Mouse (Mus musculus): Measurements from ENCODE around the gene Taf15. TPM values are rescaled to one million over a fixed set of nuclear protein-coding genes. Genes with fewer than 3 reads are reported as not detected.

Gene Taf15
- 21.1 and 21.3 TPM in 2 replicates for polyA plus RNA-seq (2012)

DNA sequence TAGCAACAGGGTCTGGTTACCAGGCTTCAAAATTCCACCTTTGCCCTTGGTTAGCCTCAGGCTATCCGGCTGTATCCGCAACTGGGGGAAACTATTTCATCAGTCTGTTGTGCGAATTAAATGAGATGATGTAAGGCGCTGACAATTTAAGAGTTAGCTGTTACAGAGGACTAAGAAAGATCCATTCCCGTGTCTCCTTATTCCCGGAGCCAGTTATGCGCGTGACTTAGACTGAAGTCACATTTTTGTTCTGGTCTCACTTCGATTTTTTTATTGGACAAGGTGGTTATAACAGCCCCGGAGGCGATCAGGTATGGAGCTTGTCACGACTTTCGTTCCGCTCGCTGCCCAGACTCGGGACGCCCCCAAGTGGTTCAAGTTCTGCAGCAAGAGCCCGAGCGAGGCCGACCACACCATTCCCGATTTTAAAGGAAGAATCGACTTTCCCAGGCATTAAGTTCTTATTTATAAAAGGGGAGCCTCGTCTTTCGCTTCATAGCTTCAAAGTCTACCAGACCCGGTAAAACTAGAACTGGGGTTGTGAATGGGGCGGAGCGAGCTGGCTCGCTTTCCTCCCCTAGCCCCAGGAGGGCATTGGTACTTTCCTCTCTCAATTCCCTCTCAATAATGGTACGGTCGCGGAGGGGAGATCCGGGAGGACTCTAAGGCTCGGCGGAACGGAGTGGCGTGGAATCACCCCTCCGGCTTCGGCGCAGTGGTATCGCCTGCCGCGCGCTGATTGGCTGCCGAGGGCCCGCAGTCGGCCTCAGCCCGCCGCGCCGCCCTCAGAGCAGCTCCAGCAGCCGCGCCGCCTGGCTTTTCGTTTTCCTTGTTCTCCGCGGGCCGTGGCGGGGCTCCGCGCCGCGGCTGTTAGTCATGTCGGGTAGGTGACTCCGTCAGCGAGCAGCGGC lies at the start of gene Taf15:
TSS of gene Taf15 (plus strand) at position 763 of the 911 bp plus-strand sequence.
- peaks cover 24% of the 10 kb centered on the region for H3K4me1 ChIP-seq (ENCODE audit: control insufficient read depth)
- no peak for TF ChIP-seq TAL1 (IDR thresholded peaks at IDR 0.05; ENCODE audit: low read length)
- no peak for TF ChIP-seq GATA1 (IDR thresholded peaks at IDR 0.05; ENCODE audit: low read length)
- no peaks in the 10 kb centered on the region for H3K9me3 ChIP-seq (ENCODE audit: control insufficient read depth, low read length)
- H3K27me3 ChIP-seq (ENCODE audit: control insufficient read depth) = peaks cover 14% of the 10 kb centered on the region
- H3K36me3 ChIP-seq (ENCODE audit: control insufficient read depth) = peaks cover 25% of the 10 kb centered on the region
- H3K4me3 ChIP-seq (replicated peaks) = peak within 1 kb of the TSS; percentile 98

DNA sequence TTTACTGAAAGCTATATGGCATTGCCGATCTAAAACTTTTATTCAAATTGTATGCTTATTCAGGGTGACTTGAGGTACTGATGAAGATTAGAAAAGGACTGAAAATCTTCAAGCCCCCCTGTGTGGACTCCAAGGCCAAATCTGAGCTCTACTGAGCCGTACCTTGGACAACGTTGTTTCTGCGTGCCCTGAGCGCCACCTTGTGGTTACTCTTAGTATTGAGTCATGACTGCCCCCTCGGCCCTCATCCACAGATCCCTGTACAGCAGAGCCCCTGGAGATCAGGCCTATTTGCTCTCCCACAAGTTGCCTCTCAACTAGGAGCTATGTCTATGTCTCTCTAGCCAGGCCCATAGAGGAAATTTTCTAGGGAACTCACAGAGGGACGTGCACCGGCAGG lies 48.2 kb upstream of the Taf15 start:
- Histone ChIP-seq H3K4me1 (ENCODE audit: control insufficient read depth) (no peaks in the 10 kb centered on the region; the same call in 1 of the 2 replicates), H3K4me3 (replicated peaks) (no peak overlapping the region), H3K9me3 (ENCODE audit: control insufficient read depth, low read length) (no peaks in the 10 kb centered on the region), H3K36me3 (ENCODE audit: control insufficient read depth) (no peaks in the 10 kb centered on the region), H3K27me3 (ENCODE audit: control insufficient read depth) (peaks cover 51% of the 10 kb centered on the region)
- TF ChIP-seq TAL1 (IDR thresholded peaks at IDR 0.05; ENCODE audit: low read length) (no peak), GATA1 (IDR thresholded peaks at IDR 0.05; ENCODE audit: low read length) (no peak)

DNA sequence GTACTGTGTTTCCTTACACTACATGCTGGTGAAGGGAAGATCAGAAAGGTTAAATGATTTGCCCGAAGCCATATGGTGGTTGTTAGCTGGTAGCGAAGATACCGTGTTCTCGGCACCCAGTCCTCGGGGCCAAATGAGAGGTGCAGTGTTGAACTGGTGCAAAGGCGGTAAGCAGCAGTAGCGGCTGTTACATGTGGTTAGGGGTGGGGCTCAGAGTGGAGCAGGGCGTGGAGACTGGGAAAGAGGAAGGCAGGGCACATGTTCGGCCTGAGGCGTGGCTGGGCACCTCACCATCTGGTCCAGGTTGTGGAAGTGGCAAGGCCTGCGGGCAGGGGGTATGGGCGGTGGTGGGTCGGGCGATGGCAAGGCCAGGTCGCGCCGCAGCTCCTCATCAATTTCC lies 45.9 kb upstream of the Taf15 start:
- H3K4me1 ChIP-seq (ENCODE audit: control insufficient read depth) = no peaks in the 10 kb centered on the region; the same call in 1 of the 2 replicates
- peaks cover 51% of the 10 kb centered on the region for H3K27me3 ChIP-seq (ENCODE audit: control insufficient read depth)
- H3K9me3 ChIP-seq (ENCODE audit: control insufficient read depth, low read length) = no peaks in the 10 kb centered on the region
- no peak for TF ChIP-seq TAL1 (IDR thresholded peaks at IDR 0.05; ENCODE audit: low read length)
- no peak for TF ChIP-seq GATA1 (IDR thresholded peaks at IDR 0.05; ENCODE audit: low read length)
- H3K4me3 ChIP-seq (replicated peaks) = no peak overlapping the region
- no peaks in the 10 kb centered on the region for H3K36me3 ChIP-seq (ENCODE audit: control insufficient read depth)

DNA sequence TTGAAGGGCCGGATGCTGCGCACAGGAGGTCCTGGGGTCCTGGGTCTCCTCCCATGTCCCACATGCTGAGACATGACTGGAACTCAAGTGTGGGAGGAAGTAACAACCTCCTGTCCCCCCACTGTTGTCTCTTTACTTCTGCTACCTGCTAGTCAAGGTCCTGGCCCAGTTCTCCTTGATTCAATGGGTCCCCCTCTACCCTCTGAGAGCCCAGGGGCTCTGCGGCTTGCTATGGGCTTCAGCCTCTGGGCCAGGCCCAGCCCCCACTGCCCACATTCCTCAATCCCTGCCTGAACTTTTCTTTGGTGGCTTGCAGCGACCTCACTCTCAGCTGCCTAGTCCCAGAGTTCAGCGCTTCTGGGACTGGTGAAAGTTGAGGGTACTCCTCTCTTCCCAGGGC lies 43.5 kb upstream of the Taf15 start, which contains the start of gene Gas2l2:
TSS of gene Gas2l2 (minus strand) at position 101 of the 400 bp plus-strand sequence.
- Histone ChIP-seq H3K27me3 (ENCODE audit: control insufficient read depth) (peaks cover 50% of the 10 kb centered on the region), H3K36me3 (ENCODE audit: control insufficient read depth) (no peaks in the 10 kb centered on the region), H3K4me1 (ENCODE audit: control insufficient read depth) (no peaks in the 10 kb centered on the region; the same call in 1 of the 2 replicates), H3K4me3 (replicated peaks) (no peak within 1 kb of the TSS), H3K9me3 (ENCODE audit: control insufficient read depth, low read length) (no peaks in the 10 kb centered on the region)
- TF ChIP-seq GATA1 (IDR thresholded peaks at IDR 0.05; ENCODE audit: low read length) = no peak
- no peak for TF ChIP-seq TAL1 (IDR thresholded peaks at IDR 0.05; ENCODE audit: low read length)

DNA sequence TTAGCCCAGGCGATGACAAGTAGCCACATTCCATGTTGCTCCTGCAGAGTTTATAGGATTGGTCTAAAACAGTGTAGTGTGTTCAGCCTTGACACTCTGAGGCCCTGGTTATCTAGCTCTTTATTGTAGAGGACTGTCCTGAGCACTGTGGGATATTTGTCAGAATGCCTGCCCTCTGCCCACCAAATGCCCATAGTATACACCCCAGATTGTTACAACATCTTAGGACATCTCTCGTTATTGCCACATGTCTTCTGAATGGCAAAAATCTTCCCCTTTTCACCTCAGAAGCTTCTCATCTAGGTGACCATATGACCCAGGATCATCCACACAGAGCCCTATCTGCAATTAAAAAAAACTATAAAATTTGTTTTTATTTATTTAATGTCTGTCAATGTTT lies 40.4 kb upstream of the Taf15 start:
- H3K4me3 ChIP-seq (replicated peaks) = no peak overlapping the region
- H3K4me1 ChIP-seq (ENCODE audit: control insufficient read depth) = no peaks in the 10 kb centered on the region
- no peaks in the 10 kb centered on the region for H3K36me3 ChIP-seq (ENCODE audit: control insufficient read depth)
- TF ChIP-seq TAL1 (IDR thresholded peaks at IDR 0.05; ENCODE audit: low read length) = no peak
- no peaks in the 10 kb centered on the region for H3K9me3 ChIP-seq (ENCODE audit: control insufficient read depth, low read length)
- peaks cover 45% of the 10 kb centered on the region for H3K27me3 ChIP-seq (ENCODE audit: control insufficient read depth)

DNA sequence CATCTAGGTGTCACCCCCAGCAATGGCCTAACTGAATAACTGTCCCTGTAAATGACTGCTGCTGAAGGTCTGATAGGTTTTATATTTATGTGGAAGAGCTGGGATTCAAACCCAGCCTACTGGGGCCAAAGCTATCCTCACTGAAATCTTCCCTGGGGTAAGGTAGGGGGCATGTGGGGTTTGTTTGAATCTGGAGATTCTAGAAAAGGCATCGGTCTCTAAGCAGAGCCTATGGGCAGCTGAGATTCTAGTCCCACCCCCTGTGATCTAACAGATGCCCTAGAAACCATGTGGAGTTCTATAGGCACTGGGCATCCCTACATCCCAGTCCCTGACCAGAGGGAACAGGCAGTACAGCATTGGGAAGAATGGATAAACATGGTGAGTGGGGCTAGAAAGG lies 35.5 kb upstream of the Taf15 start, which contains the start of gene 1700020L24Rik:
TSS of gene 1700020L24Rik (plus strand) at position 301 of the 400 bp plus-strand sequence.
- H3K4me3 ChIP-seq (replicated peaks) = no peak within 1 kb of the TSS
- no peak for TF ChIP-seq TAL1 (IDR thresholded peaks at IDR 0.05; ENCODE audit: low read length)
- TF ChIP-seq GATA1 (IDR thresholded peaks at IDR 0.05; ENCODE audit: low read length) = no peak
- peaks cover 46% of the 10 kb centered on the region for H3K27me3 ChIP-seq (ENCODE audit: control insufficient read depth)
- no peaks in the 10 kb centered on the region for H3K9me3 ChIP-seq (ENCODE audit: control insufficient read depth, low read length)
- peaks cover 9% of the 10 kb centered on the region for H3K4me1 ChIP-seq (ENCODE audit: control insufficient read depth)
- no peaks in the 10 kb centered on the region for H3K36me3 ChIP-seq (ENCODE audit: control insufficient read depth)

DNA sequence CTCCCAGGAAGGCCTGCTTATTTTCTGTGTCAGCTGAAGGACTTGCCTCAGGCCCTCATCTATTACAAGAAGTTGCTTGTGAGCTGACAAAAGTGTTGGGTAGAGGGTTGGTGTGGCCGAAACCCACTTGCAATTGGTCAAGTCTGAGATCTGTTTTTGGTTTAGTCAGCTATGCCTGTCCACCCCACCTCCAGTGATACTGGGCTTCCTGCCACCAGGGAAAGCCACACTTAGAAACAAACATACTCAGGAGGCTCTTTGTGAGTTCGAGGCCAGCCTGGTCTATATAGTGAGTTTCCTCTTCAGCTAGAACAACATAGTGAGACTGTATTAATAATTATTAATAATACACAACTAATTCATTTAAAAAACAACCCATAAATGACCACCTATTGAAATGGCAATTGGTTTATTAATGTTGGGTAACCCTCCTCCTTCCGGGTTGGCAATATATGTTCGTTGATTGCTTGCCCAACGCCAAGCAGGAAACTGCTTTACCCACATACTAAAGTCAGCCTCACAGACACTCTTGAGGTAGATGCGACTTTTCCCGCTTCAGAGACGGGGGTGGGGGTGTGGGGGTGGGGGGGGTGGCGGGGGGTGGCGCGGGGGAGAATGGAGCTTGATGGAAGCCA lies 33.3 kb upstream of the Taf15 start:
- peaks cover 11% of the 10 kb centered on the region for H3K4me1 ChIP-seq (ENCODE audit: control insufficient read depth)
- H3K9me3 ChIP-seq (ENCODE audit: control insufficient read depth, low read length) = no peaks in the 10 kb centered on the region
- H3K27me3 ChIP-seq (ENCODE audit: control insufficient read depth) = peaks cover 66% of the 10 kb centered on the region
- no peaks in the 10 kb centered on the region for H3K36me3 ChIP-seq (ENCODE audit: control insufficient read depth)
- no peak for TF ChIP-seq TAL1 (IDR thresholded peaks at IDR 0.05; ENCODE audit: low read length)
- no peak for TF ChIP-seq GATA1 (IDR thresholded peaks at IDR 0.05; ENCODE audit: low read length)
- no peak overlapping the region for H3K4me3 ChIP-seq (replicated peaks)

DNA sequence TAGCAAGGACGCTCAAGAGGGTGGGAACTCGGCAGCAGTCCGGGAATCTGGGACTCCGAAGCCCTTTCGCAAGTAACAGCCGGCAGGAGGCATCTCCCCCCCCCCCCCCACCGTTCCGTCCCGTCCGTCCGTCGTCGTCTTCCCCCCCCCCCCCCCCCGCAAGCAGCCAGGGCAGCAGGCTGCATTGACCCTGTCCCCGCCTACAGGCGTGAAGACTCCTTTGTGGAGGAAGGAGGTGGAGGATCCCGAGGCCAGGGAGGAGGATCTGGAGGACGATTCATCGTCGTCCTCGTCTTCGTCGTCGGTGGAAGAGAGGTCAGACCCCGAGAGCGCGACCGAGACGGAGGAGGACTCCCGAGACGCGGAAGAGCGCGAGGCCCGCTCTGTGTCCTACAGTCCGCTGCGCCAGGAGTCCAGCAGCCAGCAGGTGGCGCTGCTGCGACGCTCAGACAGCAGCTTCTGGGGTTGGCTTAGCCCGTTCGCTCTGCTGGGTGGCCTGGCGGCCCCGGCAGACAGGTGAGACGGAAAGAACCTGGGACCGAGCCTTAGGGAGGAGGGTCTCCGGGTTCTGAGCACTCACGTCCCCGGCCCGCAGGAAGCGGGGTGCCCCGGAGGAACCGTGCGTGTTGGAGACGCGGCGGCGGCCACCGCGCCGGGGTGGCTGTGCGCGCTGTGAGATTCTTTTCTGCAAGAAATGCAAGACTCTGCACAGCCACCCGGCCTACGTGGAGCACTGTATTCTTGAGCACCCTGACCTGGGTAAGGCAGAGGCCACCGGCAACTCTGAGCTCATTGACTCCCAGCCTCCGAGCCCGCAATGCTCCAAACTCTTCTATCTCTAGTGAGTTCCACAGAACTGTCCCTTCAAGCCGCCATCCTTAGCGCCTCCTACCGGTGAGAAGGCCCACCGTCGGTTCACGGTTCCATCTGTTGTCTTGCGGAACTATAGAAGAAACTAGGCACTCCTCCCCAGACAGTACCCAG lies 32.5 kb upstream of the Taf15 start:
- peaks cover 67% of the 10 kb centered on the region for H3K27me3 ChIP-seq (ENCODE audit: control insufficient read depth)
- TF ChIP-seq TAL1 (IDR thresholded peaks at IDR 0.05; ENCODE audit: low read length) (no peak), GATA1 (IDR thresholded peaks at IDR 0.05; ENCODE audit: low read length) (no peak)
- H3K9me3 ChIP-seq (ENCODE audit: control insufficient read depth, low read length) = no peaks in the 10 kb centered on the region
- H3K4me1 ChIP-seq (ENCODE audit: control insufficient read depth) = peaks cover 11% of the 10 kb centered on the region
- no peaks in the 10 kb centered on the region for H3K36me3 ChIP-seq (ENCODE audit: control insufficient read depth)
- peak overlapping the region; percentile 71 for H3K4me3 ChIP-seq (replicated peaks)
